ENCODE assay signal across 25 mouse cellular contexts in genomic region chr7:92803191-92803590, GRCm38 (mm10).
DNase-seq lines count a peak whose midpoint lies in the region; ATAC-seq and TF ChIP-seq lines count a peak whose summit lies in the region.
"Had no signal": no experiment of that assay in that cellular context is flagged by ENCODE, and none has a peak within 500 bp of the region (broad histone marks: within the 10 kb centered on the region; RNA-seq: fewer than 3 reads in every experiment).

No protein-coding gene starts in this region.

- DNase-seq in kidney, adult 11 months: peak; percentile 31
- DNase-seq in kidney, adult 18-20 months: no peak
- DNase-seq in kidney, adult 8-10 months: peak; percentile 20 to 51
- DNase-seq in kidney, postnatal 14 days: peak; percentile 11
- no peak for DNase-seq in kidney, postnatal 10 days
- no peak for DNase-seq in layer of hippocampus, adult 2 months (ENCODE audit: low spot score in 2 of 2)
- DNase-seq in layer of hippocampus, adult 11-12 months (ENCODE audit: low spot score): no peak
- DNase-seq: adrenal gland, adult 8-10 months; adrenal gland, postnatal 14 days; adrenal gland, postnatal 36 days; B cell, adult 2 months; cerebellum, adult 11-12 months; cerebellum, adult 2 months; cerebellum, adult 9-10 months; cerebellum, postnatal 10 days; cerebellum, postnatal 25 days had no signal

- no peak for TF ChIP-seq CTCF in layer of hippocampus, adult 2 months (conservative IDR thresholded peaks at IDR 0.05)

- no peak overlapping the region for H3K9ac ChIP-seq in kidney, embryonic 16.5 days (replicated peaks; ENCODE audit: low read length)
- H3K9ac ChIP-seq: embryonic facial prominence, embryonic 12.5 days; forebrain, embryonic 13.5 days had no signal

- no peak for ATAC-seq in kidney, embryonic 16.5 days (ENCODE audit: low FRiP score, low TSS enrichment)
- ATAC-seq: activated CD4-positive, CD25-positive, alpha-beta regulatory T cell, adult 4 months; CD4-positive, CD25-positive, alpha-beta regulatory T cell, adult 4 months; forebrain, embryonic 13.5 days; Patski had no signal

- 48% methylated on average over 1 of the region's 1 CpGs for WGBS in kidney, embryonic 16.5 days

- no peak overlapping the region for H3K4me3 ChIP-seq in kidney, embryonic 16.5 days (ENCODE audit: low read length)
- H3K4me3 ChIP-seq in layer of hippocampus, adult 2 months: no peak overlapping the region
- H3K4me3 ChIP-seq: embryonic facial prominence, embryonic 10.5 days; embryonic facial prominence, embryonic 12.5 days; forebrain, embryonic 13.5 days had no signal

- H3K36me3 ChIP-seq in kidney, embryonic 16.5 days (ENCODE audit: insufficient read depth, low read length): no peaks in the 10 kb centered on the region
- H3K36me3 ChIP-seq: embryonic facial prominence, embryonic 10.5 days; embryonic facial prominence, embryonic 12.5 days; G1E had no signal

- no peaks in the 10 kb centered on the region for H3K27me3 ChIP-seq in kidney, embryonic 16.5 days (ENCODE audit: insufficient read depth, low read length)
- H3K27me3 ChIP-seq: CH12.LX; embryonic facial prominence, embryonic 12.5 days; forebrain, embryonic 13.5 days; Patski had no signal

- H3K4me2 ChIP-seq in kidney, embryonic 16.5 days (replicated peaks; ENCODE audit: low read depth, low read length): no peak overlapping the region
- H3K4me2 ChIP-seq: embryonic facial prominence, embryonic 12.5 days; forebrain, embryonic 13.5 days had no signal

- no peaks in the 10 kb centered on the region for H3K9me3 ChIP-seq in kidney, embryonic 16.5 days (ENCODE audit: low read length)
- H3K9me3 ChIP-seq: embryonic facial prominence, embryonic 10.5 days; embryonic facial prominence, embryonic 12.5 days; forebrain, embryonic 13.5 days; G1E had no signal

- H3K27ac ChIP-seq in kidney, embryonic 16.5 days (ENCODE audit: low read length): no peak overlapping the region
- H3K27ac ChIP-seq in layer of hippocampus, adult 2 months: peak overlapping the region; percentile 23; the same call in 1 of the 2 replicates
- H3K27ac ChIP-seq: embryonic facial prominence, embryonic 10.5 days; embryonic facial prominence, embryonic 12.5 days; forebrain, embryonic 13.5 days had no signal

- peaks cover 9% of the 10 kb centered on the region; the same call in 1 of the 2 replicates for H3K4me1 ChIP-seq in kidney, embryonic 16.5 days (ENCODE audit: insufficient read depth, low read length)

Comparison
In these comparisons a context has a peak if more than half of its experiments do, and no peak if none do; other contexts are left out.
1. DNase-seq: peak in kidney, adult 11 months (single experiment), kidney, adult 8-10 months (2 of 2) and kidney, postnatal 14 days (single experiment); none in kidney, adult 18-20 months (single experiment), kidney, postnatal 10 days (single experiment), layer of hippocampus, adult 2 months (0 of 2) and layer of hippocampus, adult 11-12 months (single experiment).